Mouse (Mus musculus) midbrain, embryonic 16.5 days (tissue): ENCODE results near the gene Il17ra. TPM values are rescaled to one million over a fixed set of nuclear protein-coding genes. Genes with fewer than 3 reads are reported as not detected.

ENCODE experiments used
- ATAC-seq: fragments of 200-750 bp; cut with Nextera tagmentation; 2 replicates; pipeline ENCODE4 v1.8.0; 2017; ENCODE audit warnings: moderate TSS enrichment
- H3K27ac ChIP-seq: fragments of 300-500 bp; sonication (generic); 2 replicates; pipeline ENCODE4 v1.5.1; 2014; ENCODE audit warnings: mild to moderate bottlenecking, low read length, mixed read lengths
- H3K27me3 ChIP-seq: fragments of 300-500 bp; sonication (generic); 2 replicates; pipeline ENCODE4 v1.6.1; 2014; ENCODE audit warnings: low read depth, low read length, mixed read lengths; ENCODE audit not compliant: control insufficient read depth, insufficient read depth
- H3K36me3 ChIP-seq: fragments of 300-500 bp; sonication (generic); 2 replicates; pipeline ENCODE4 v1.6.1; 2014; ENCODE audit warnings: mild to moderate bottlenecking, low read length, moderate library complexity, mixed read lengths; ENCODE audit not compliant: control insufficient read depth, insufficient read depth
- H3K4me1 ChIP-seq: fragments of 300-500 bp; sonication (generic); 2 replicates; pipeline ENCODE4 v1.6.1; 2014; ENCODE audit warnings: mild to moderate bottlenecking, low read length, mixed read lengths; ENCODE audit not compliant: control insufficient read depth, insufficient read depth
- H3K4me2 ChIP-seq: fragments of 300-500 bp; sonication (generic); 2 replicates; pipeline ENCODE4 v1.6.1; 2014; ENCODE audit warnings: mild to moderate bottlenecking, low read length, mixed read lengths
- H3K4me3 ChIP-seq: fragments of 300-500 bp; sonication (generic); 2 replicates; pipeline ENCODE4 v1.5.1; 2014; ENCODE audit warnings: low read depth, mild to moderate bottlenecking, low read length, moderate library complexity, mixed read lengths
- H3K9ac ChIP-seq: fragments of 300-500 bp; sonication (generic); 2 replicates; pipeline ENCODE4 v1.6.1; 2014; ENCODE audit warnings: low read depth, low read length, mixed read lengths
- H3K9me3 ChIP-seq: fragments of 300-500 bp; sonication (generic); replicated peaks from 2 replicates; pipeline ENCODE4 v1.6.1; 2014; ENCODE audit warnings: mild to moderate bottlenecking, low read length, mixed read lengths; ENCODE audit not compliant: control insufficient read depth, poor library complexity, severe bottlenecking
- WGBS: fragments of 180-500 bp; shearing (Covaris S2); extraction: QIAGEN DNeasy Blood & Tissue Kit; methylation state at CpG from one replicate; pipeline ENCODE4 v1.1.7; 2014; 5-methylcytosine and 5-hydroxymethylcytosine counted together
- polyA plus RNA-seq: library from polyadenylated mRNA; unstranded; fragments of >200 nt; fragmentation: Nextera tagmentation; extraction: Ambion mirVana; gene quantifications from 2 replicates; pipeline ENCODE4 v1.2.1, GENCODE M21; 2015

Gene Il17ra
- polyA plus RNA-seq, 1 experiment from 2014 or later = 2.3 TPM

DNA sequence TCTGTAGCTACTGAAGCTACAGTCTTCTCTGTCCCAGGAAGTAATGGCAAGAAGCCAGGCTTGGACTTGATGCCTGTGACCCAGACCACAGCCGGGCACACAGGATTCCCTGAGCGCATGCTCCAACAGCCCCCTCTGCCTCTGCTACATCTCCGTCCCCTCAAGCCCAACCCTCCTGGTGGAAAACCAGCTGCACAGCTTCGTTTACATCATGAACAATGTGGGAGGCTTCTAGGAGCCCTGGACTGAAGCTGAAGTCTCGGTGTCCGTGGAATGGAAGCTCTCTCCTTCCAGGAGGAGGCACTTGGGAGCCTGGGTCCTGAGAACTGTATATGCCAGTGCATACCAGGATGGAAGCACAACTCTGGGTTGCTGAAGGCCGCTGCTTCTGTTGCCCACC is 46.9 kb downstream of the Il17ra start:
- WGBS = 86% methylated on average over 7 of the region's 7 CpGs
- ATAC-seq = no peak
- Histone ChIP-seq H3K27ac (no peak overlapping the region), H3K9me3 (no peaks in the 10 kb centered on the region), H3K4me2 (no peak overlapping the region), H3K4me1 (no peaks in the 10 kb centered on the region), H3K4me3 (no peak overlapping the region), H3K36me3 (peaks cover 4% of the 10 kb centered on the region), H3K27me3 (no peaks in the 10 kb centered on the region), H3K9ac (no peak overlapping the region)

DNA sequence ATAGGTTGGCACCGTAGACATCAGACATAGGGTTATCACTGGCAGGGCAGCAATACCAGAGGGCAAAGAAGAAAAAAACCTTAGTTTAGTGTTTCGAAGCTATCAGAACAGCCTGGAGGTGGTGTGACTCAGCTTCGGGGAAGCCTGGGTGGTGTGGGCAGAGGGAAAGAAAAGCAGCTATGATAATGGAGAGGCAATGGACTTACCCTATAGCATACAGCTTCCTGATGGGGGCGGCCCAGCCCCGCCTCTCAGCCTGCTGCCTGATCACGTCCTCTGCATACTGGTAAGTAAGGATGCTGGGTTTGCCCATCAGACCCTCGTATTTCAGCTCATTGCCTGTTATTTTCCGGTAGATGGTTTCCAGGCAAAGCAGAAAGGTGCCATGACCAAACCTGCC is 47.4 kb downstream of the Il17ra start:
- no peak overlapping the region for H3K9ac ChIP-seq
- ATAC-seq = no peak
- no peak overlapping the region for H3K4me3 ChIP-seq
- H3K9me3 ChIP-seq = no peaks in the 10 kb centered on the region
- H3K36me3 ChIP-seq = peaks cover 4% of the 10 kb centered on the region
- no peaks in the 10 kb centered on the region for H3K27me3 ChIP-seq
- H3K27ac ChIP-seq = no peak overlapping the region
- 88% methylated on average over 8 of the region's 8 CpGs for WGBS
- no peaks in the 10 kb centered on the region for H3K4me1 ChIP-seq
- no peak overlapping the region for H3K4me2 ChIP-seq

DNA sequence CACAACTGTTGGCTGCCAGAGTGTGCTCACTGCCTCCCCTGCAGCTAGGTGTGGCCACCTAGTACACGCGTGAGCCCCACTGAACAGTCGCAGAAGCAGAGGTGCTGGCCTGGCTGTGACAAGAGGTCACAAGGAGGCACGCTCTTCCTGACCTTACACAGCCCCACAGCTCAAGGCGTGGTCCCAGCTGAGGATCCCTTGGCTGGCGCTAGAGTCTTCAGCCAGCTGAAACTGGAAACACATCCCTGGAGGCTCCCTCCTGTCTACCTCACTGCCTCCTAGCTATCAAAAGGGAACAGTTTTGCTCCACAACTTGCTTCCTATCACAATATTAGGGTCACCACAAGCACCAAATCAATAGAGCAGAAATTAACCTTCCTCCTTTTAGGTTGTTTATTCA is 48.2 kb downstream of the Il17ra start:
- Histone ChIP-seq H3K4me1 (no peaks in the 10 kb centered on the region), H3K4me3 (no peak overlapping the region), H3K9ac (no peak overlapping the region), H3K27me3 (no peaks in the 10 kb centered on the region), H3K9me3 (no peaks in the 10 kb centered on the region), H3K27ac (no peak overlapping the region), H3K36me3 (peaks cover 4% of the 10 kb centered on the region), H3K4me2 (no peak overlapping the region)
- no peak for ATAC-seq
- WGBS = 93% methylated on average over 6 of the region's 6 CpGs

DNA sequence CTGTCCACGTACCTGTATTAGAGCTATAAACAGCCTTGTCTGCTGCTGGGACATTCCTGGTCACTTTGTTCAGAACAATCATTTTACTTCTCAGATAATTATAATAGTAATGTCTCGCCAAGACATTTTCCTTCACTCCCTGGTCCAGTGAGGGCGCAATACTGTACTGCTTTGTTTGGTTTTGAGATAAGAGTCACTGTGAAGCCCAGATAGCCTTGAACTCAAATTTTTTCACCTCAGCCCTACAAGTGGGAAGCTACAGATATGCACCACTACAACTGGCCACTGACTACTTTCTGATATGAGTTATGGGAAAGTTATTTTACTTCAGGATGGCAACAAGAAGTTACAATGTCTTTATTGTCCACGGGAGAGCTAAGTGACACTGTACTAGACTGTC is 53.4 kb downstream of the Il17ra start:
- H3K27me3 ChIP-seq = no peaks in the 10 kb centered on the region
- H3K36me3 ChIP-seq = peaks cover 13% of the 10 kb centered on the region
- H3K27ac ChIP-seq = no peak overlapping the region
- H3K4me3 ChIP-seq = no peak overlapping the region
- H3K9me3 ChIP-seq = no peaks in the 10 kb centered on the region
- H3K9ac ChIP-seq = no peak overlapping the region
- WGBS = 96% methylated on average over 4 of the region's 4 CpGs
- H3K4me2 ChIP-seq = no peak overlapping the region
- H3K4me1 ChIP-seq = no peaks in the 10 kb centered on the region
- ATAC-seq = no peak

DNA sequence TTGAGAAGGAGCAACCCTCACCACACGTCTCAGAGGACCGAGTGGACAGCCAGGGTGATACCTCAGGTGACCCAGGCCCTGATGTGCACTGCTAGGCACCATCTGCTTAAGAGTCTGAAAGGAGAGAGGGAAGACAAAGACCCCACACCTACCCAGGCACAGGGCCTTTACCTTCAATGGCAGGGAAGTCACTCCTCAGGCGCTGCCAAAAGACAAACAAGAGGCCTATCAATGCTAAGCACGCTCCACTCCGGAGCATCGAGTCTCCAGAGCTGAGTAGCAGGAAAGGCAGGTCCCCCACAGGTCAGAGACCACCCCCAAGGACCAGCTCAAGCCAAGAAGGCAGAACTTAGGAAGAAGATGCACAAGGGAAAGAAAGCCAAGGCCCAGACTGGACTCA is 53.8 kb downstream of the Il17ra start:
- ATAC-seq = no peak
- Histone ChIP-seq H3K27me3 (no peaks in the 10 kb centered on the region), H3K9ac (no peak overlapping the region), H3K36me3 (peaks cover 13% of the 10 kb centered on the region), H3K4me2 (no peak overlapping the region), H3K4me3 (no peak overlapping the region), H3K4me1 (no peaks in the 10 kb centered on the region), H3K27ac (no peak overlapping the region), H3K9me3 (no peaks in the 10 kb centered on the region)
- 93% methylated on average over 6 of the region's 6 CpGs for WGBS

DNA sequence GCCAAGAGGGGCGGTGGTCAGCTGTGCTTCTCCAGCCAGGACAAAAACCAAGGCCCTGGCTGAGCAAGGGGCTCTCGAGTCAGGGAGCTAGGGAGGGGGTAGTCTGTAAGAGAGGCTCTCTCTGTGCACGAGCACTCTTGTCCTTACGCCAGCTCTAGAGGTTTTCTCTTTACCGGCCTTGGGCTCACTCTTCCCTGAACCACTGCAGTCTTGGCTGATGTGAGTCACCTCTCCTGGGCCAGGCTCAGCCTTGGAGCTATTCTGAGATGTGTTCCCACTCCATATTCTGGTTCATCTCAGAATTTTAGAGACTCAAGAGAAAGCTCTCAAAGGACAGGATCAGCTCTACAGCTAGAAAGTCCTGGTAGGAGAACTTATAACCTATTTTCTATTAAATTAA is 54.3 kb downstream of the Il17ra start:
- WGBS = 90% methylated on average over 5 of the region's 5 CpGs
- no peak for ATAC-seq
- Histone ChIP-seq H3K9me3 (no peaks in the 10 kb centered on the region), H3K27me3 (no peaks in the 10 kb centered on the region), H3K4me1 (no peaks in the 10 kb centered on the region), H3K4me2 (no peak overlapping the region), H3K4me3 (no peak overlapping the region), H3K9ac (no peak overlapping the region), H3K27ac (no peak overlapping the region), H3K36me3 (peaks cover 15% of the 10 kb centered on the region)

DNA sequence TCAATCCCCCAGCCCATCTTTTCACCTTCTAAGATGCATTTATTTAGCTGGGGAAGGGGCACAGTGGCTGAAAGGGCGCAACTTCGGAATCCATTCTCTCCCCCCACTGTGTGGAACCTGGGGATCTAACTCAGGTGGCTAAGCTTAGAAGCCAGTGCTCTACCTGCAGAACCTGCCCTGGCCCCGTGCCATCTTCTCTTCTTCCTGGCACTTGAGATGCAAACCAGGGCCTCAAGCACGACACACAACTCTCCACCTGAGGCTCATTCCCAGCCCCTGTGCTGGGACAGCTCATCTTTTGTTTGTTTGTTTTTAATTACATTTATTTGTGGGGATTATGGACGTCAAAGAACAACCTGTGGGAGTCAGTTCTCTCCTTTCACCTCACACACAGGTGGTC is 56.6 kb downstream of the Il17ra start:
- Histone ChIP-seq H3K36me3 (peaks cover 17% of the 10 kb centered on the region), H3K4me3 (no peak overlapping the region), H3K9ac (no peak overlapping the region), H3K27ac (no peak overlapping the region), H3K4me2 (no peak overlapping the region), H3K9me3 (no peaks in the 10 kb centered on the region), H3K4me1 (no peaks in the 10 kb centered on the region), H3K27me3 (no peaks in the 10 kb centered on the region)
- WGBS = 89% methylated on average over 5 of the region's 5 CpGs
- no peak for ATAC-seq

DNA sequence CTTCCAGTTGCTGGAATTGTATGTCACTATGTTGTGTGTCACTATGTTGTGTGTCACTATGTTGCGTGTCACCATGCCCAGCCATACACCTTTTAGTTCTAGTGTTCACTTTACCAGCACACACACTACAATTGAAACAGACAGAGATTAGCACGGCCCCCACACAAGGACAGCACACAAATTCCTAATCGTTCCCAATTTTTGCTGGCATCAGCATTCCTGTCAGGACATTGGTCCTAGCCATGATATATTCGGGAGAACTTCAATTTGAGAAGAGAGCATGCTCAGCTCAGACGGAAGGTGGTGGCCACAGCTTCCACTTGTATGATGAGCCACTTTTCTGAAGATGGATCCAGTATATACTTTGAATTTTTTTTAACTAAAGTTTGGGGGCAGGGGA is 61.7 kb downstream of the Il17ra start:
- H3K4me3 ChIP-seq = no peak overlapping the region
- WGBS = 96% methylated on average over 5 of the region's 5 CpGs
- peaks cover 10% of the 10 kb centered on the region for H3K36me3 ChIP-seq
- H3K9me3 ChIP-seq = no peaks in the 10 kb centered on the region
- no peak for ATAC-seq
- H3K9ac ChIP-seq = no peak overlapping the region
- H3K4me2 ChIP-seq = no peak overlapping the region
- H3K27me3 ChIP-seq = no peaks in the 10 kb centered on the region
- no peak overlapping the region for H3K27ac ChIP-seq
- H3K4me1 ChIP-seq = peaks cover 6% of the 10 kb centered on the region

DNA sequence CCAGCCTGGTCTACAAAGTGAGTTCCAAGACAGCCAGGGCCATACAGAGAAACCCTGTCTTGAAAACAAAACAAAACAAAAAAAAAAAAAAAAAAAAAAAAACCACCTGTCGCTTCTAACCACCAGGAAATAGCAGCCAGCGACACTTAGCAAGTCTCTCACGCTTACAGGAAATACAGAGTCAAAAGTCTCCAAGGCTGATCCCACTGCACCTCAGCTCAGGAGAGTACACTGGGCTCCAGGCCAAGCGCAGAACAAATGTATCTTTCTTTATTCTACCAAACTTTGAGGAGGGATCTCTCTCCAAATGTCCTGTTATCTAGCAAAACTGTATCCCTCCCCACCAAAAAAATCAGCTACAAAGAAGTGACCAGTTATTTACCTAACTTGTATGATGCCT is 66.1 kb downstream of the Il17ra start:
- no peak overlapping the region for H3K9ac ChIP-seq
- H3K36me3 ChIP-seq = no peaks in the 10 kb centered on the region
- no peak overlapping the region for H3K4me3 ChIP-seq
- WGBS = 86% methylated on average over 4 of the region's 4 CpGs
- H3K27ac ChIP-seq = no peak overlapping the region; the same call in 1 of the 2 replicates
- H3K27me3 ChIP-seq = no peaks in the 10 kb centered on the region
- no peak overlapping the region for H3K4me2 ChIP-seq
- peaks cover 19% of the 10 kb centered on the region for H3K4me1 ChIP-seq
- H3K9me3 ChIP-seq = no peaks in the 10 kb centered on the region
- no peak for ATAC-seq
